Mouse (Mus musculus) heart, adult 2 months (tissue): Measurements from ENCODE around the gene Mllt3. TPM values are rescaled to one million over a fixed set of nuclear protein-coding genes. Genes with fewer than 3 reads are reported as not detected.

Experiments used
- DNase-seq, 2 experiments: peaks; one replicate each; pipeline ENCODE4 v3.0.0; 2021
- H3K27ac ChIP-seq: fragments of 200-600 bp; 2 replicates; pipeline ENCODE4 v1.8.1; 2022
- H3K27me3 ChIP-seq: fragments of 200-500 bp; 2 replicates; pipeline ENCODE4 v1.6.1; 2012; ENCODE audit warnings: mild to moderate bottlenecking, low read length, inconsistent platforms, mixed read lengths; ENCODE audit not compliant: control insufficient read depth, insufficient read depth
- H3K36me3 ChIP-seq: fragments of 200-500 bp; 2 replicates; pipeline ENCODE4 v1.6.1; 2012; ENCODE audit warnings: low read length, inconsistent platforms; ENCODE audit not compliant: control insufficient read depth, insufficient read depth
- H3K4me1 ChIP-seq: fragments of 200-500 bp; 2 replicates; pipeline ENCODE4 v1.6.1; 2011; ENCODE audit warnings: low read length; ENCODE audit not compliant: control insufficient read depth, insufficient read depth
- H3K4me3 ChIP-seq: fragments of 200-600 bp; 2 replicates; pipeline ENCODE4 v1.8.1; 2022
- H3K79me2 ChIP-seq: fragments of 200-500 bp; replicated peaks from 2 replicates; pipeline ENCODE4 v1.6.1; 2012; ENCODE audit warnings: mild to moderate bottlenecking, inconsistent platforms, low read length, moderate library complexity, mixed read lengths; ENCODE audit not compliant: control insufficient read depth, insufficient read depth
- H3K9ac ChIP-seq: fragments of 200-500 bp; 2 replicates; pipeline ENCODE4 v1.6.1; 2012; ENCODE audit warnings: low read depth, mild to moderate bottlenecking, control low read depth, inconsistent platforms, low read length, mixed read lengths
- CTCF ChIP-seq: fragments of 200-600 bp; IDR thresholded peaks from 2 replicates; pipeline ENCODE4 v1.8.1; 2022; ENCODE audit warnings: antibody characterized with exemption, mild to moderate bottlenecking, moderate library complexity
- EP300 ChIP-seq: fragments of 200-500 bp; IDR thresholded peaks from 2 replicates; pipeline ENCODE4 v1.6.1; 2011; ENCODE audit warnings: low read depth, low read length, control low read depth; ENCODE audit not compliant: insufficient read depth
- POLR2A ChIP-seq: fragments of 200-500 bp; IDR thresholded peaks from 2 replicates; pipeline ENCODE4 v1.6.1; 2011; ENCODE audit warnings: mild to moderate bottlenecking, low read depth, low read length, control low read depth; ENCODE audit not compliant: insufficient read depth
- WGBS: fragments of 180-500 bp; shearing (Covaris S2); methylation state at CpG from one replicate; pipeline ENCODE4 v1.1.7; 2018; 5-methylcytosine and 5-hydroxymethylcytosine counted together
- intact Hi-C: fragments of 180-260 bp; cut with DNase I; formaldehyde crosslinking; loops from one replicate; pipeline ENCODE4 v1.15.1; 2025
- polyA plus RNA-seq: library from polyadenylated mRNA; depleted of rRNA; stranded (reverse); fragments of >200 nt; gene quantifications from 2 replicates; pipeline ENCODE4 v1.2.3, GENCODE M21; 2012
- total RNA-seq, 2 experiments: library from RNA; stranded (reverse); gene quantifications; 2 replicates each; pipeline ENCODE4 v1.2.3; 2021

The Mllt3 gene
- total and polyA plus RNA-seq, 3 experiments: 3.8 to 15.2 (median 11.0) TPM

DNA sequence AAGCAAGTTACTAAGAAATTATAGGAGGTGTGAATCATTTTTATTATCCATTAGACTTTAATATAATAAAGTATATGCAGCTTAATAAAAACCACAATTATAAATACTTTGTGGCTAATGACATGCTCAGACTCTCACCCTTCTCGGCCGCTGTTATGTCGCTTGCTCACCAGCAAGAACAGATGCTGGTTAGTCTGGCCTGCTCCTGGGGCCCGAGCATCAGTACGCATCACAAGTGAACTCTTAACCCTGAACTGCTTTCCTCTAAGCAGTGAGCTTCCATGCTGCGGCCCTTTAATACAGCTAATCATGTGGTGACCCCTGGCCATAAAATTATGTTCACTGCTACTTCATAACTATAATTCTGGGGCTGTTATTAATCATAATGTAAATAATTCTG is 198.0 kb downstream of the Mllt3 start:
- no peak overlapping the region for H3K4me3 ChIP-seq
- TF ChIP-seq CTCF (no peak), POLR2A (no peak), EP300 (no peak)
- H3K27ac ChIP-seq: no peak overlapping the region
- H3K9ac ChIP-seq: no peak overlapping the region
- no peak for DNase-seq
- H3K36me3 ChIP-seq: peaks cover under 1% of the 10 kb centered on the region; the same call in 1 of the 2 replicates
- no peaks in the 10 kb centered on the region for H3K4me1 ChIP-seq
- intact Hi-C loops: no loop called here
- H3K79me2 ChIP-seq: no peaks in the 10 kb centered on the region
- WGBS: 91% methylated on average over 6 of the region's 6 CpGs
- no peaks in the 10 kb centered on the region for H3K27me3 ChIP-seq

DNA sequence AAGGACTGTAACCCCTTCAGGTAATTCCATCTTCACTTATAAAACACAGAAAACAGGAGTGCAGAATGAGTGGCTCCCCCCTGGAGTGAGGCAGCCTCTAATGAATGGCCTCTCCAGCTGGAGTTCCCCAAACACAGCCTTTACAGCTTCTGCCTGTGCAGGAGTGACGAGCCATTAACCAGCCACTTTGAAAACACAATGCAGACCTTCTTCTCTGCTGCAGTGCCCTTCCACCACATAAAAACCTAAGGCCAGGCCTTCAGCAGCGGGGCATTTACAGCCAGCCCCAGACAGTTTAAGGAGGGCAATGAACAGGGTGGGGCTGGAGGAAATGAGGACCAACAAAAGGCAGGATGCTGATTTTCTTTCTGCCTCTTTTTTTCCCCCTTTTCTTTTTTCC is 198.9 kb downstream of the Mllt3 start:
- Histone ChIP-seq H3K79me2 (no peaks in the 10 kb centered on the region), H3K9ac (no peak overlapping the region), H3K4me3 (no peak overlapping the region), H3K36me3 (no peaks in the 10 kb centered on the region), H3K27me3 (no peaks in the 10 kb centered on the region), H3K27ac (no peak overlapping the region), H3K4me1 (no peaks in the 10 kb centered on the region)
- TF ChIP-seq EP300 (no peak), POLR2A (no peak), CTCF (no peak)
- WGBS: 85% methylated on average over 2 of the region's 2 CpGs
- no peak for DNase-seq
- intact Hi-C loops: no loop called here

DNA sequence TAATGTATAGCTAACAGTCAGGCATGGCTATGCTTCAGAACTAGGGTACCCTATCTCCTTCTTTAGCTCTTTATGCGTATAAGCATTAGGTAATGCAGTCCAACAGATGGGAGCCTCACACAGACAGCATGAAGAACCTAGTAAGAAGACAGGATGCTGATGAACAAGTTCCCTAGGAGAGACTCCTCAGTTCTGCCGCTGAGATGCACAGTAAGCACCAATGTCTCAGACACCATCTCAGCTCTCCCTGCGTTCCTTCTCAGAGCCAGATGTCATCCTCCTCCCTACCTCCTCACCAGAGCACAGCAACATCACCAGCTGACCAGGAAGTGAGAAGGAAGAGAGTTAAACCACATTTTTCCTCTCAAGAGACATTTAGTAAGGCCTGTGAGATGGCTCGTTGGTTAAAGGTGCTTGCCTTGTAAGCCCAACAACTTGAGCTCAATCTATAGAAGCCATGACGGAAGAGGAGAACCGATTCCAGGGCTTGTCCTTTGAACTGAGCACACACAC is 202.3 kb downstream of the Mllt3 start:
- Histone ChIP-seq H3K79me2 (no peaks in the 10 kb centered on the region), H3K27me3 (no peaks in the 10 kb centered on the region), H3K4me3 (no peak overlapping the region), H3K36me3 (no peaks in the 10 kb centered on the region), H3K9ac (no peak overlapping the region), H3K27ac (no peak overlapping the region), H3K4me1 (no peaks in the 10 kb centered on the region)
- WGBS: 74% methylated on average over 6 of the region's 6 CpGs
- intact Hi-C loops: no loop called here
- no peak for DNase-seq
- TF ChIP-seq POLR2A (no peak), EP300 (no peak), CTCF (no peak)

DNA sequence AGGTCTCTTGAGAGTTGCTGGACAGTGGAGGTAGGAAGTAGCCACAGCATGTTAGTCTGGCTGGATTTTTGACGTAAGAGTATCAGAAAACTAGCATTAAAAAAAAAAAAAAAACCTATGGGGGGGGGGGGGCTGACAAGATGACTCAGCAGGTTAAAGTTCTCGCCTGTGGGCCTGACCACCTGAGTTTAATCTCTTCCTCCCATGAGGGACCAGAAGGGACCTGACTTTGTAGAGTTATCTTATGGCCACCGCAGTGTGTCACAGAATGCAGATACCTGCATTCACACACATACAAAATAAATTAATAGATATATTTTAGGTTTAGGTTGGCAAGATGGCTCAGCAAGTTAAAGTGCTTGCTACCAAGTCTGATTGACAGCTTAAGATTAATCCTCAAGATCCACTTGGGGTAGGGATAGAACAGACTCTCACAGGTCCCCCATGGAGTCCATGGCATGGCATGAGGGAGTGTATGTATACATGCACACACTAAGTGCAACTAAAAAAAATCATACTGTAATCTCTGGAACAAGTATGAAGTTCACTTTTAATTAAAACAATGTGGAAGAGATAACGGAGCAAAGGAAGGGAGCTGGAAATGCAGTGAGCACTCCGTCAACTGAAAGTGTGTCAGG is 203.6 kb downstream of the Mllt3 start:
- no peaks in the 10 kb centered on the region for H3K4me1 ChIP-seq
- TF ChIP-seq EP300 (no peak), CTCF (no peak), POLR2A (no peak)
- no peaks in the 10 kb centered on the region for H3K36me3 ChIP-seq
- intact Hi-C loops: no loop called here
- WGBS: 86% methylated on average over 5 of the region's 5 CpGs
- H3K9ac ChIP-seq: no peak overlapping the region
- H3K27me3 ChIP-seq: no peaks in the 10 kb centered on the region
- no peak overlapping the region for H3K4me3 ChIP-seq
- DNase-seq: no peak
- H3K79me2 ChIP-seq: no peaks in the 10 kb centered on the region
- no peak overlapping the region for H3K27ac ChIP-seq

DNA sequence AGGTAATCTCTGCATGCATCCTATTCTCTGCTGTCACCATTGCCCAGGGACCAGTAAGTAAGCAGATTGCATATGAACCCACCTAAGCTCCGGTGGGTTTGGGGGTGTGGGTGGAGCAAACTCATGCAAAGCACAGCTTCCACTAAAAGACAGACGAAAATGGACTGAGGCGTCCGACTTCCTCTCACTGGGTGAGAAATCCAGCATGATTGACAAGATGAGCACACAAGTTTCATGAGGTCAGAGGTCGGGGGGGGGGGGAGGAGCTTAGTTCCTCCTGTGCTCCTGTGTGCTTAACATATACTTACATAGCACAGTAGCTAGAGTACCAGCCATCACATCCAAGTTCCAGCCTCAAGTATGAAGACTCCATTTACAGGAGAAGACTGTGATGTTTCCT is 206.8 kb downstream of the Mllt3 start:
- DNase-seq: no peak
- Histone ChIP-seq H3K36me3 (no peaks in the 10 kb centered on the region), H3K9ac (no peak overlapping the region), H3K27me3 (no peaks in the 10 kb centered on the region), H3K4me1 (0 out of 2 replicates have a peak, but pooled peaks cover 2% of the 10 kb centered on the region), H3K79me2 (no peaks in the 10 kb centered on the region), H3K27ac (no peak overlapping the region), H3K4me3 (no peak overlapping the region)
- TF ChIP-seq POLR2A (no peak), CTCF (no peak), EP300 (no peak)
- WGBS: 82% methylated on average over 5 of the region's 5 CpGs
- intact Hi-C loops: no loop called here

DNA sequence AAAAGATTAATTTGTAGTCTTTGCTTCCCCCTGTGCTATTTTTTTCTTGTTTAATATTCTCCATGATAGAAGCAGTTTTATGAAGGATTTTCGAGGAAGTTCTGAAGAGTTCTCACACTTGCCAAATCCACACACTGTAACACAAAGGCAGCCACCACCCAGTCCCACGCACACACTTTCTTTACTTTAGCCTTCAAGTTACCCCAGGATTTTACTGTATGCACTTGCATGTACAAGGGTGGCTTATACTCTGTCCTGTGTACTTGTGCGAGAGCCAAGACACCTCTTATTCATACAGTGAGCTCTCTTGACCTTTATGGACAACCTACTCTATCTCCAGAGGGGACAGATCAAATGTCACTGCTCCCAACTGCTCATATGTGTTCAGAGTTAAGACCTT is 209.5 kb downstream of the Mllt3 start:
- no peak overlapping the region for H3K9ac ChIP-seq
- no peak for DNase-seq
- H3K36me3 ChIP-seq: no peaks in the 10 kb centered on the region
- H3K4me3 ChIP-seq: no peak overlapping the region
- no peak overlapping the region for H3K27ac ChIP-seq
- H3K79me2 ChIP-seq: no peaks in the 10 kb centered on the region
- H3K27me3 ChIP-seq: no peaks in the 10 kb centered on the region
- intact Hi-C loops: no loop called here
- TF ChIP-seq POLR2A (no peak), EP300 (no peak), CTCF (no peak)
- 48% methylated on average over 3 of the region's 3 CpGs for WGBS
- H3K4me1 ChIP-seq: 0 out of 2 replicates have a peak, but pooled peaks cover 2% of the 10 kb centered on the region
